Mouse (Mus musculus) embryonic stem cell, embryonic (primary cell): ENCODE data around the gene Olfr167.
"Not testable (repeated sequence)": the region's sequence is repeated elsewhere in the genome, so short reads cannot be mapped to it uniquely, and the experiment has no call there.

Experiments
- CTCF ChIA-PET, 4 experiments: fragments of 300-600 bp in 2 of 4; fragments of 350-600 bp in 2 of 4; sonication (Branson Sonifier 250); formaldehyde crosslinking; loops; one replicate each; lab custom pipeline; 2022; ENCODE audit warnings: inconsistent platforms in 2 of 4; lab: Charles Lee
- POLR2A ChIA-PET, 4 experiments: fragments of 300-600 bp in 2 of 4; fragments of 350-600 bp in 2 of 4; sonication (Branson Sonifier 250); formaldehyde crosslinking; loops; one replicate each; lab custom pipeline; 2022; ENCODE audit warnings: antibody characterized with exemption in 4 of 4, inconsistent platforms in 1 of 4; lab: Charles Lee

Olfr167 gene

DNA sequence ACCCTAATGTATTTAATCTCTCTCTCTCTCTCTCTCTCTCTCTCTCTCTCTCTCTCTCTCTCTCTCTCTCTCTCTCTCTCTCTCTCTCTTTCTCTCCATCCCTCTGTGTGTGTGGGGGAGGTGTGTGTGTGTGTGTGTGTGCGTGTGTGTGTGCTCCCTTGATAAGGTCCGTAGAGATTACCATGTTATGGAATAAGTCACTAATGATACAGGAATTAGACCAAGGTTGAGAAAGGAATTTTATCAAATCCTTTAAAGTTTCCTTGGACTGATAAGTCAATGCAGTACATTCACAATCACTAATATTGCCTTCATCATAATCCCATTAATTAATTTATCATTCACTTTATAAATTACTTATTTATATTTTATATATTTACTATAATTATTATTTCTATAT, at the start of gene Olfr167:
TSS of gene Olfr167 (minus strand) at position 101 of the 400 bp plus-strand sequence.
- CTCF ChIA-PET = no interaction called here
- POLR2A ChIA-PET = no interaction called here

DNA sequence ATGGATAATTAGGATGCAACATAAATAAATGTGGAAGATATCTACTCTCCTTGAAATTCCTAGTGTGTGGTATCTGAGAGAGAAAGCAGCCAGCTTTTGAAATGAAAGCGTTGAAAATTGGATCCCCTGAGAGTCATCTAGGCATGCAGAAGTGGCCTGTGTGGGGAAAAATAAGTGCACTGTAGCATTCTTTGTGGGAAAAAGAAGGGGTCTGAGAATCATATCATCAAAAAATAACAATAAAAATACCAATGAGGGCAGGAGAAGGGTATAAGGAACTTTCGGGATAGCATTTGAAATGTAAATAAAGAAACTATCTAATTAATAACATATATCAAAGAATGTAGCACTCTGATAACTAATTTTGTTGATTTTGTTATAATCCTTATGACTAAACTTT, 49.6 kb upstream of the Olfr167 start, which contains the start of gene Olfr169:
TSS of gene Olfr169 (minus strand) at position 101 of the 400 bp plus-strand sequence.
- CTCF ChIA-PET, POLR2A ChIA-PET: not testable (repeated sequence)

DNA sequence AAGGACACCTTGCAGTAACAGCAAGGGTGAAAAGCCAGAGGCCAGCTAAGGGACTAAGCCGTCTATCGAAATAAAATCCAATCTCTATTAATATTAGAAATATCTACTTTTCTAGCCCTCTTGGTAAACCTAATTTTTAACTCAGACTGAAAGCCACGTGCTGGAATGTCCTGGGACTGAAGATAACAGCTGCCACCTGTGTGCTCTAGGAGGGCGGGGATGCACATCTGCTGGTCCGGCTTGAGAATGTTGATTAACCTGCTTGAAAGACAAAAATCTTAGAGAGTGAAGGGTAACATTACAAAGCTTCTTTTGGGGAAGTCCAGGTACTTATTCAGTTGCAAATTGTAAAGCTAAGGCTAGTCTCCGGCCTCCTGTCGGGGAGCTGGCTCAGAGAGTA, 31.4 kb upstream of the Olfr167 start:
- POLR2A ChIA-PET, CTCF ChIA-PET: not testable (repeated sequence)

DNA sequence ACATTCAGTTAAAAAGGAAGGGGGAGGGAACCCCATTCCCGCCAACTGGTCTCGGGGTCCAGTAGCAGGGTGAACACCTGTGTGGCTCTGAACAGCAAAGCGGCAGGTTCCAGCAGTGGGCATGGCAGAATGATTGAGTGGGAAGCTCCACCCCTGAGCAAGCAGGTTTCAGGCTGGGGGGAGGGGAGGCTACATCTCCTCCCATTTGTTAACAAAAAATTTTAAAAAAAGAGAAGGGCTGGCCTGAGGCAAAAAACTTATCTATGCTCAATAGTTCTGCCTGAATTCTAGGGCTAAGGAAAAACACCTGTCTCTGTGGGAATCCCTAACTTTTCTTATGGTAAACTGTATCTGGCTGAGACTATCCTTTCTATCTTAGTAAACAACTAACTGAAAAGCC, 30.2 kb upstream of the Olfr167 start:
- CTCF ChIA-PET = not testable (repeated sequence)

DNA sequence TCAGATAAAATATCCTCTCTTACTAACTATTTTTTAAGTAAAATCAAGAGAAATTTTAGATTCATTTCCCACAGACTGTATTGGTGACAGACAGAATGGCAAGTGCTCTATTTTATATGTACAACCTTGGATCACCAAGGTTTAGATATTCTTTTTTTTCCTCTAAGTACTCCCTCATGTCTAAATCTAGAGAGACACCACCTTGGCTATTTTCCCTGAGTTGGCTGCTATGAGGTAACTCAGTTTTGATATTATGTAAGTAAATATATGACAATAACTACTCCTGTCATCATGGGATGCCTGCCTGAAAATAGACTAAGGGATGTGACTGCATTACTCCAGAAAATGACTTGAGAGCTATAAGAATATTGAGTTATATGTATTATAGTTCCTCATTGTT, 13.4 kb upstream of the Olfr167 start, which contains the start of gene Olfr168:
TSS of gene Olfr168 (minus strand) at position 101 of the 400 bp plus-strand sequence.
- CTCF ChIA-PET = no interaction called here
- POLR2A ChIA-PET = no interaction called here

More for the DNA sequence above, 30.2 kb upstream of the Olfr167 start:
- POLR2A ChIA-PET = not testable (repeated sequence)

DNA sequence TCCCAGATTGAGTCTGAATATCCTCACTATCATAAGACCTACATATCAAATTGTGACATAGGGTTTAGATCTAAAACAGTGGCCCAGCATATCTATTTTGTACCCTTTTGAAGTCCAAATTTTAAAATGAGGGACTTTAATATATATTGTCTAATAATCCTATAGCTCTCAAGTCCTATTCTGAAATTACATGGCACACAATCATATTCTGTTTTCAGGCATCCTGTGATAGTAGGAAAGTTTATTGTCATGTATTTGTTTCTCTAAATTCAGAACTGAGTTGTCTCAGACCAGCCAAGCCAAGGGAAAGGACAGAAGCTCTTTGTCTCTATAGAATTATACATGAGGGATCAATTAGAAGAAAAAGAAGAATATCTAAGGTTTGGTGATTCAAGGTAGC, 38.7 kb downstream of the Olfr167 start, which contains the start of gene Olfr166:
TSS of gene Olfr166 (plus strand) at position 301 of the 400 bp plus-strand sequence.
- CTCF ChIA-PET = no interaction called here
- POLR2A ChIA-PET = no interaction called here

DNA sequence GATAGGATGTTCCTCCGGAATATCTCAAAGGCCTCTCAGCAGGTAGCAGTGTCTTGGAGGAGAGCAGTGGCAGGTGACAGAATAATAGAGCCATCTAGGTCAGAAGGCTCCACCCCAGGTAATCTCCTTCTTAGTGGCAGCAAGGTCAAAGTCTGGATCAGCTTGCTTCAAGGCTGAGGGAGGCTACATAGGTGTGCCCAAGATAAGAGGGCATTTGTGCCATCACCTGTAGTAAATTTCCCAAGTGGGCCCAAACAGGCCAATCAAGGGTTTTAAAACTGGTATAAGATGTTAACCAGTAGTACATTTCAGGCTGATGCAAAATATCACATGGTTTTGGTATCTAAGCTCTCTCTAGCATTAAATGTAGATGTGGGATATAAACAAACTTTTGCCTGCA, 57.7 kb downstream of the Olfr167 start:
- ChIA-PET CTCF (no interaction called here), POLR2A (no interaction called here)
